Mouse (Mus musculus): ENCODE results near the gene Gm45234. TPM values are rescaled to one million over a fixed set of nuclear protein-coding genes. Genes with fewer than 3 reads are reported as not detected.

Gm45234 gene
- total and polyA plus RNA-seq, 3 experiments: not detected

DNA sequence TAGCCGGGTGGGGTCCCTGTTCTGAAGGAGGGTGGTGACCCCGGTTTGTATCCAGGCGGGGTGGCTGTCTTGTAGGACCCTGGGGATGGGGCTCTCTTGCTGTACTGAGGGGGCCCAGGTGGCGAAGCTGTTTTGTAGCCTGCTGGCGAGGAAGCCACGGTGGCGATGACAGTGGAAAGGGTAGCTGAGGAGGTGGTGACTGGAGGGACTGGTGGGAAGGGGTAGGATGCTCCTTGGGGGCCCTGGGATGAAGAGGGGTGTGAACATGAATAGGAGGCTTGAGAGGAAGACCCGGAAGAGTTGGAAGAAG is 9.6 kb downstream of the Gm45234 start:
- Histone ChIP-seq H3K4me2 (ENCODE audit: insufficient read depth, low read depth, poor library complexity, severe bottlenecking) (peak overlapping the region; percentile 73), H3K4me1 (ENCODE audit: control insufficient read depth in 1 of 2, insufficient read depth in 2 of 2) (peaks cover 16 to 46% of the 10 kb centered on the region in 2 experiments), H3K27ac (ENCODE audit: insufficient read depth, low read depth) (no peak overlapping the region), H3K79me2 (replicated peaks; ENCODE audit: control insufficient read depth, extremely low read depth, insufficient read depth, poor library complexity, severe bottlenecking) (0 out of 2 replicates have a peak, but pooled peaks cover 2% of the 10 kb centered on the region), H3K4me3 (replicated peaks in 1 of 3; ENCODE audit: low read depth in 2 of 3, low read length in 2 of 3, poor library complexity in 1 of 3) (peak overlapping the region; percentile 45 to 63 (median 56)), H3K27me3 (replicated peaks) (no peaks in the 10 kb centered on the region), H3K9ac (ENCODE audit: insufficient read depth, low read depth) (peak overlapping the region; percentile 74), H3K9me3 (replicated peaks; ENCODE audit: low read length) (no peaks in the 10 kb centered on the region), H3K36me3 (replicated peaks in 1 of 2; ENCODE audit: control insufficient read depth in 1 of 2, insufficient read depth in 1 of 2, low read length in 1 of 2) (peaks cover 38 to 67% of the 10 kb centered on the region in 2 experiments)
- no peak for DNase-seq (ENCODE audit: extremely low read depth)
- TF ChIP-seq NELFE (IDR thresholded peaks at IDR 0.05; ENCODE audit: low read depth, low read length) (no peak), ZKSCAN1 (IDR thresholded peaks at IDR 0.05; ENCODE audit: borderline replicate concordance, low read depth, low read length) (no peak), EP300 (IDR thresholded peaks at IDR 0.05; ENCODE audit: low read length) (no peak), RCOR1 (conservative IDR thresholded peaks at IDR 0.05; ENCODE audit: low read depth, low read length) (no peak), MXI1 (IDR thresholded peaks at IDR 0.05; ENCODE audit: low read depth, low read length) (no peak), RAD21 (IDR thresholded peaks at IDR 0.05; ENCODE audit: low read depth, low read length) (no peak), MYC (IDR thresholded peaks at IDR 0.05; ENCODE audit: low read depth, low read length) (no peak), JUND (conservative IDR thresholded peaks at IDR 0.05; ENCODE audit: low read depth, low read length) (no peak), ZNF384 (IDR thresholded peaks at IDR 0.05; ENCODE audit: low read depth, low read length) (no peak), MAZ (IDR thresholded peaks at IDR 0.05; ENCODE audit: low read depth, low read length) (no peak), E2F4 (IDR thresholded peaks at IDR 0.05; ENCODE audit: insufficient replicate concordance, low read depth, low read length) (no peak)
- dilution Hi-C loops (cut with MboI; ENCODE audit: extremely low pct_ligation_motif_present, extremely low pct_unique_long_range_greater_than_20kb, low sequenced_read_pairs) (no loop called here), in situ Hi-C loops (cut with MboI; ENCODE audit: low pct_ligation_motif_present, low pct_unique_long_range_greater_than_20kb, low sequenced_read_pairs) (no loop called here)

DNA sequence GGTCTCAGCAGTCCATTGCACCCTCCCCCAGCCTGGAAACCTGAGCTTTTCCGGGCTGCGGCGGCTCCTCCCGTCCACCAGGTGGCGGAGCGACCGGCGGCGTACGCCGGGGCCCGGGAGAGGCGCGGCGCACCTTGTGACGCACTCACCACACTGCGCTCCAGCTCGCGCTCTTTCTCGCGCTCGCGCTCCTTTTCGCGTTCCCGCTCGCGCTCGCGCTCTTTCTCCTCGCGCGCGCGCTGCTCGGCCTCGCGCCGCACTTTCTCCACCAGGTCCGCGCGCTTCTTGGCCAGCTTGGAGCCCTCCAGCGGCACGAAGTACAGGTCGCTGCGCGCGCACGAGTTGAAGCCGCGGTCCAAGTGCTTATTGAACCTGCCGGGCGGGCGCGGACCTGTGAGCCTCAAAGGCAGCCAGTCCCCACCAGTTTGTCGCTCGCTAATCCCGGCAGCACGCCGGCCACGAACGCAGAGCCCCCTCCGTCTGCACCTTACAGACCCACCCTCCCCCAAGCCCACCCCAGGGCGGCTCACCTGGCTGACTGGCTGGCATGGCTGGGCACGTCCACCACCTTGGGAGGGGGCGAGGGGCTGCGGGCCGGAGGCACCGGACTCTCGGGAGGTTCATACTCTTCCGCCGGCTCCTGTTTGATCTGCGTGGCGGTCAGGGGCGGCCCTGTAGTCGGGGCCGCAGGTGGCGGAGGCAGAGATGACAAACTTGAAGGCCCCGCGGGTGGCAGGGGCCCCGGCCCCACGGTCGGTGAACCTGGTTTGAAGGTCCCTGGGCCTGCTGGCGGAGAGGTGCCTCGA is 10.1 kb downstream of the Gm45234 start:
- in situ Hi-C loops (cut with MboI; ENCODE audit: low pct_ligation_motif_present, low pct_unique_long_range_greater_than_20kb, low sequenced_read_pairs): no loop called here
- H3K4me3 ChIP-seq (replicated peaks in 1 of 3; ENCODE audit: low read depth in 2 of 3, low read length in 2 of 3, poor library complexity in 1 of 3): peak overlapping the region; percentile 45 to 63 (median 56)
- DNase-seq (ENCODE audit: extremely low read depth): peak; percentile 93
- peak overlapping the region; percentile 73 for H3K4me2 ChIP-seq (ENCODE audit: insufficient read depth, low read depth, poor library complexity, severe bottlenecking)
- H3K4me1 ChIP-seq (ENCODE audit: control insufficient read depth in 1 of 2, insufficient read depth in 2 of 2): peaks cover 16 to 46% of the 10 kb centered on the region in 2 experiments
- 0 out of 2 replicates have a peak, but pooled peaks cover 2% of the 10 kb centered on the region for H3K79me2 ChIP-seq (replicated peaks; ENCODE audit: control insufficient read depth, extremely low read depth, insufficient read depth, poor library complexity, severe bottlenecking)
- no peaks in the 10 kb centered on the region for H3K27me3 ChIP-seq (replicated peaks)
- dilution Hi-C loops (cut with MboI; ENCODE audit: extremely low pct_ligation_motif_present, extremely low pct_unique_long_range_greater_than_20kb, low sequenced_read_pairs): no loop called here
- peak overlapping the region; percentile 41 for H3K27ac ChIP-seq (ENCODE audit: insufficient read depth, low read depth)
- H3K9me3 ChIP-seq (replicated peaks; ENCODE audit: low read length): no peaks in the 10 kb centered on the region
- peaks cover 38 to 62% of the 10 kb centered on the region in 2 experiments for H3K36me3 ChIP-seq (replicated peaks in 1 of 2; ENCODE audit: control insufficient read depth in 1 of 2, insufficient read depth in 1 of 2, low read length in 1 of 2)
- peak overlapping the region; percentile 74 for H3K9ac ChIP-seq (ENCODE audit: insufficient read depth, low read depth)
- TF ChIP-seq ETS1 (conservative IDR thresholded peaks at IDR 0.05; ENCODE audit: low read depth, low read length) (peak; percentile 62), CTCF (conservative IDR thresholded peaks at IDR 0.05 in 1 of 2, IDR thresholded peaks at IDR 0.05 in 1 of 2; ENCODE audit: low read depth in 2 of 2, low read length in 2 of 2) (peak in 1 of 2 experiments; percentile 87; a peak in 2 of 4 replicates), JUN (IDR thresholded peaks at IDR 0.05; ENCODE audit: insufficient read depth, low read depth, low read length) (no peak; the same call in 1 of the 2 replicates), CHD1 (IDR thresholded peaks at IDR 0.05; ENCODE audit: low read depth, low read length) (no peak), TCF12 (IDR thresholded peaks at IDR 0.05; ENCODE audit: low read depth, low read length) (peak; percentile 93), GABPA (IDR thresholded peaks at IDR 0.05; ENCODE audit: insufficient replicate concordance, low read depth, low read length) (peak; percentile 78; the same call in 1 of the 2 replicates), RCOR1 (conservative IDR thresholded peaks at IDR 0.05; ENCODE audit: low read depth, low read length) (peak; percentile 71), MAFK (IDR thresholded peaks at IDR 0.05; ENCODE audit: insufficient replicate concordance, low read length) (peak; percentile 41; the same call in 1 of the 2 replicates), UBTF (IDR thresholded peaks at IDR 0.05; ENCODE audit: low read depth, low read length) (no peak), NELFE (IDR thresholded peaks at IDR 0.05; ENCODE audit: low read depth, low read length) (peak; percentile 82), HCFC1 (IDR thresholded peaks at IDR 0.05; ENCODE audit: low read depth, low read length) (peak; percentile 90), ZNF384 (IDR thresholded peaks at IDR 0.05; ENCODE audit: low read depth, low read length) (peak; percentile 56), PAX5 (IDR thresholded peaks at IDR 0.05; ENCODE audit: low read length) (no peak), E2F4 (IDR thresholded peaks at IDR 0.05; ENCODE audit: insufficient replicate concordance, low read depth, low read length) (peak; percentile 92; the same call in 1 of the 2 replicates), NRF1 (IDR thresholded peaks at IDR 0.05; ENCODE audit: low read depth, low read length) (peak; percentile 68), MYC (IDR thresholded peaks at IDR 0.05; ENCODE audit: low read depth, low read length) (peak; percentile 75; the same call in 1 of the 2 replicates), ZC3H11A (IDR thresholded peaks at IDR 0.05; ENCODE audit: low read depth, low read length) (peak; percentile 46; the same call in 1 of the 2 replicates), ZMIZ1 (IDR thresholded peaks at IDR 0.05; ENCODE audit: low read depth, low read length) (peak; percentile 92), BHLHE40 (IDR thresholded peaks at IDR 0.05; ENCODE audit: low read depth, low read length) (no peak), IRF4 (IDR thresholded peaks at IDR 0.05; ENCODE audit: low read depth, low read length) (peak; percentile 86), MEF2A (IDR thresholded peaks at IDR 0.05; ENCODE audit: borderline replicate concordance, low read depth, low read length) (peak; percentile 90), TBP (conservative IDR thresholded peaks at IDR 0.05; ENCODE audit: low read depth, low read length) (no peak), JUND (conservative IDR thresholded peaks at IDR 0.05; ENCODE audit: low read depth, low read length) (peak; percentile 49; the same call in 1 of the 2 replicates), MXI1 (IDR thresholded peaks at IDR 0.05; ENCODE audit: low read depth, low read length) (peak; percentile 79; the same call in 1 of the 2 replicates)

All from CH12.LX (cell line).